Mouse (Mus musculus) megakaryocyte-erythroid progenitor cell, adult 5-6 weeks (primary cell): Measurements from ENCODE around the gene Dlat. TPM values are rescaled to one million over a fixed set of nuclear protein-coding genes. Genes with fewer than 3 reads are reported as not detected.

Experiments
- ATAC-seq: replicated peaks from 2 replicates; pipeline ENCODE4 v1.8.0; 2016; ENCODE audit warnings: mild to moderate bottlenecking, inconsistent platforms; ENCODE audit not compliant: severe bottlenecking, poor library complexity, low FRiP score, low TSS enrichment
- total RNA-seq, 2 experiments: library from RNA; stranded (forward) in 1 of 2; stranded (reverse) in 1 of 2; fragments of 200-1000, 215-1000 nt in 1 of 2; fragments of >200 nt in 1 of 2; fragmentation: Nextera tagmentation in 1 of 2; gene quantifications; 2 replicates each; pipeline ENCODE4 v1.2.3; 2014 to 2017

Dlat gene
- total RNA-seq, 2 experiments from 2014 or later = 41.0 to 52.4 TPM

DNA sequence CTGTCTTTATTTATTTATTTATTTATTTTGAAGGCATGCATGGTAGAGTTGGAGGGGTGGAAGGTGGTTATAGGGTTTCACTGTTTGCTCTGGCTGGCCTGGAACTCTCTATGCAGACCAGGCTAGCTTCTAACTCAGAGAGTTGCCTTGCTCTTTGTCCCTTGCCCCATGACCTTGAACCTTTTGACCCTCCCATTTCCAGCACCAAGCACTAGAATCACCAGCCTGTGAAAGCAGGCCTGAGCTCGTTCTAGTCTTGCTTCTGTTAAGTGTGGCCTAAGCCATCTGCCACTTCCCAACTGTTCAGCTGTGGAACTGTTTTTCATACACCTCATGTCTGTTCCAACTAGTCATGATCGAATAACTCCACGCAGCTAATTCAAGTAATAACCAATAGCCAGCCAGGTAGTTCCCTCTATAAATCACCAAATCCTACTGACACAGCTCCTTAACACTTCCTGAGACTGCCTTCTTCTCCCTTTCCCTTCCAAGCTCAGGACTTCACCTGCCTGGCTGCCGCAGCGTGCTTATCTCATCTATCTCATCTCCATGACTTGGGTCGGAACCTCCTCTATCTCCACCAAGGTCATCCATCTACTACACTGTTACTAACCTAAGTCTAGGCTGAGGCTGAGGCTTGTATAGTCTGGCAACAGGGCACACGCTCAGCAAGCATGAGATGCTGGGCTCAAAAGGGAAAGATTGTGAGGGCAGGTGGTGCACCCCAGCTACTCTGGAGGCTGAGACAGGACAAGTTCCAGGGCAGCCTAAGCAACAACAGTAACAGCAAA lies 57.3 kb downstream of the Dlat start:
- no peak for ATAC-seq

DNA sequence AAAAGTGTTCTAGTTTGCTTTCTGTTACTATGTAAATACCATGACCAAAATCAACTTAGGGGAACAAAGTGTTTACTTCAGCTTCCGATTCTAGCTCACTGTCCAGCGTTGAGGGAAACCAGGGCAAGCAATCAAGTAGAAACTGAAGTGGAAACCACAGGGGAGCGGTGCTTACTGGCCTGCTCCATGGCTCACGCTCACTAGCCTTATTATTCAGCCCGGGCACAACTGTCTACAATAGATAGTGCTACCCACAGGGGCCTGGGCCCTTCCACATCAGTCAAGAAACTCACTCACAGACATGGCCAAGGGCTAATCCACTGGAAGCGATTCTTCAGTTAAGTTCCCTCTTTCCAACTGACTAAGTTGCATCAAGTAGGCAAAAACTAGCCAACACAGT lies 58.0 kb downstream of the Dlat start:
- peak; percentile 72 for ATAC-seq

DNA sequence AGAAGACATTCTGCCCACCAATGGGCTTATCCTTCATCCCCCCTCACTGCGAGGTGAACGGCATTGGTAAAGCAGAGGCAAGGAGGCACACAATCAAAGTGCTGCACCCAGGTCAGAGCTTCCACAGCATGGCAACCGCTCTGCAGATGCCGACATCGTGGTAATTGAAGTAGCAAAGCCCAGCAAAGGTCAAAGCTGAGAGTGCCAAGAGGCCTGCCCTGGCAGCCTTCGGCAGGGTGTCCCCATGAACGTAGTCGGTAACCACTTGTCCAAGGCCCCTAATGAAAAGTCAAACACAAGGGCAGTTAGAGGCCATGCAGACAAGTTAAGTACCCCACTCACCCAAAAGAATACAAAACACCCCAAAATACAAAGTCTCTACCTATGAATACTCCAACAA lies 62.6 kb downstream of the Dlat start:
- no peak for ATAC-seq

DNA sequence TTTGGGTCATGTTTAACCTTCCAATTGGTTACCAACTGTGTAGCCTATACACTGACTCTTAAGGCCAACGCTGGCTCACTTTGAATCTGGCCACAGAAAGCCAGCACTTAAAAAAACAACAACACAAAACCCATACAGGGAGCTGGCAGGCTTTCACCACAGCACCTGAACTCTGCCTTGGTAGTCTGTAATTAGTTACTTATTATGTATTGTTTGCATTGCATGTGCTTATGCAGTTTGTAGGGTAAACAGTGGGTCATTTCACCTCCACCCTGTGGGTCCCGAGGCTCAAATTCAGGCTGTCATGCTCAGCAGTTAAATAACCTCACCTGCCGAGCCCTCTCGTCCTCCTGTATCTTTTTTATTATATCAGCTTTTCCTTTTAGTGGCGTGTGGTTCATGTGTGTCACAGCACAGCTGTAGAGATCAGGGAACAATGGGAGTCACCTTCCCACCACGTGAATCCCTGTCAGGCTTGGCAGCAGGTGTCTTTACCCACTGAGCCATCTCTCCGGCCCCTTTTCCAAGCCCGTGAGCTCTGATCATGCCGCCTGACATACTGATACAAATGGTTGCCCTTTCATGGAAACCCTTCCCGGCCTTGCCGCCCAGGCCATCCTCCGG lies 64.7 kb downstream of the Dlat start:
- ATAC-seq = no peak

DNA sequence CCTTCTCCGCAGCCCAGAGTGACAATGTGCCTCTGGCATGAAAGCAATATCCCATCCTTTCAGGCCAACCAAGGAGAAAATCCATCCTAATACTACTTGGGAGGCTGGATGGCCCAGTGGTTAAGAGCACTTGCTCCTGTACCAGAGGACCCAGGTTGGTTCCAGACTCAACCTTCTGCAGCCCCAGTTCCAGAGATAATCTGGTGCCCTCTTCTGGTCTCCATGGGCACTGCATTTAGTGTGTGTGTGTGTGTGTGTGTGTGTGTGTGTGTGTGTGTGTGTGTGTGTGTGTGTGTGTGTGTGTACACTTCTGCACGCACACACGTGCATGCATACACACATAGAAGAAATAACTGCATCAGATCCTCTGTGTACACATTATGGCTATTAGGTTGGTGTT lies 66.0 kb downstream of the Dlat start:
- peak; percentile 73 for ATAC-seq

DNA sequence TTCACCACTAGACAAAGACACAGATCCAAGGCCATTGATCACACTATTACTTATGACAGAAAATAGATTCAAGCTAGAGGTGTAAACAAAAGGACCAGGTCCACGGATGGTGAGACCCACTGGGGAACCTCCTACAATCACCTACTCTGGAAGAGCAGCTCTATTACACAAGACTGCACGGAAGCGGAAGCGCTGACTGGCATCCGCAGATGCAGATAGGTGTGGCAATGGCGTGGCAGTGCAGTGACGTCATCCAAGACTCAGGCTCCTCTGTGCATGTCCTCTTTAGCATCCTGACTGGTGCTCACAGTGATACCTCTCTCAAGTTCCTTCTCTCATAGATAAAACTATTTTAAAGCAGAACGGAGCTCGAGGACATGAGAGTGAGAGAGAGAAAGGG lies 66.6 kb downstream of the Dlat start:
- no peak for ATAC-seq

DNA sequence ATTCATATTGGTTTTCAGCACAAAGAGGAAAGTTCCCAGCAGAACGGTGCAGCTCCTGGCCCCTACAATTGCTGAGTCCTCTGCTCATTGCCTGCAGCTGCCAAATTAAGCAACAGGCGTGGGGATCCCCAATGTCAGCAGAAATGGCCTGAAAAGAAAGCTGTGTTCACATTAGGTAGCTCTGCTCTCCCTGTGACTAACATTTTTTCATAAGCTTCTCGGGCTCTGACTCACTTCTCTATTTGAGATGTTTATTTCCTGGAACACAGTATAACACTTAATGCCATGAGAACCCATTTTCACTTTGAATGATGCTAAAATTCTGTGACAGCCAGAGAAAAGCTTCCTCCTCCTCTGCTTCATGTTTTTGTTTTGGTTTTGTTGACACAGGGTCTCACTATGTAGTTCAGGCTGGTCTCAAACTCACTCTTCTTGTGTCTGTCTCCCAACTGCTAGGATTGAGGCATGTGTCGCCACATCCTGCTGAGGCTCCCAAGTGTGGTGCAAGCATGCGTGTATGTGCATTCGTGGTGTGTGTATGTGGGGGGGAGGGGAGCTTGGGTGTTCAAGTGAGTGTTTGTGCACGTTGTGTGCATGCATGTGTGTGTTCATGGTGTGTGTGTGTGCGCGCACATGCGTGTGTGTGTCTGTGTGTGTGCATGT lies 68.6 kb downstream of the Dlat start:
- no peak for ATAC-seq

DNA sequence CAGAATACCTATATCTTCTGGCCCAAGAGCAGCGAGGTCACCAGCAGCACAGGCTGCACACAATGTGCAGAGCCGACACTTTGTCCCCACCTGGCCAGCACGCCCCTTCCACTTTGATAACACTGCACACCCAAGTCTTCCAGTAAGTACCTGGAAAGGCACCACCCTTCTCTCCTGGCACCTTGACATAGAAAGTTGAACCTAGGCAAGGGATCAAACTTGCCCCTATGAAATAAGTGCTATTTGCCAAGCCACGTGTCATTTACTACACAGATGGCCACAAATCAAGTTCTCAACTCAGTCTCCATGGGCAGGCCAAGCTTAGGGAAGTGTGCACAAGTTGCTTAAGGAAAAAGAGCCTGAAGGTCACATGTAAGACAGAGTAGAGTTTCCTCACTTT lies 72.6 kb downstream of the Dlat start:
- no peak for ATAC-seq

DNA sequence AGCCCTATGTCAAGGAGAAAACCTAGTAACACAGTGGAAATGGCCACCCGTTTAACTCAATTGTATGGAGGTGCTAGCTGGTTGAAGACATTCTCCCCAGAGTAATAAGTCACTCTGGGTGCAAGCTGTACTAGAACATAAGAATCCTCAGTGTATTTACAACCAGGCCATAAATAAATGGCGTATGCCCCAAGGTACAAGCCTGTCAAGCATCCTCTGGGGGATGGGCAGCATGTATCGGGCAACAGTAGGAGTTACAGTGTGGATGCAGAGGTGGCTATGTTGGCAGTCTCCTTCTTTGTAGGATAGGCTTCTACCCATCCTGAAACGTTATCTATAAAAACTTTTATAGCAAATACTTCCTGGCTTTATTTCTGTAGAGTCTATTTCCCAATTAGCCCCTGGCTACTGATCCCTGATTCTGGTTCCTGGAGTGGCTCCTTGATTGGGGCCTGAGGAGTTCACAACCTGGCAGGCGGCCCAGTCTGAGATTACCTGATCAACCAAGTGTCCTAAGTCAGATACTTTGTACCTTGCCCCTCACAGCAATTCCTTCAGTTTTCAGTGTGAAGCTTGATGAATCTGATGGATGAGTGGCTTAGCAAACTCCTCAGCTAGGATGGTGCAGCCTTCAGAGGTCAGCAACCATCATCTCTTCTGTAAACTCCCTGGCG lies 74.3 kb downstream of the Dlat start:
- ATAC-seq = no peak

Other genes starting within 250 kb of the Dlat start
- not detected in 2 replicates for gene Plet1, start 165.3 kb downstream of the Dlat start, total RNA-seq (2014; fragmentation: Nextera tagmentation)
- not detected in 2 replicates for gene Plet1, start 165.3 kb downstream of the Dlat start, total RNA-seq (2017)
- gene Pts, start 131.1 kb downstream of the Dlat start, total RNA-seq (2014; fragmentation: Nextera tagmentation) = 76.0 and 81.6 TPM in 2 replicates
- gene Pts, start 131.1 kb downstream of the Dlat start, total RNA-seq (2017) = 45.2 and 74.2 TPM in 2 replicates
- gene Il18, start 105.0 kb downstream of the Dlat start, total RNA-seq (2014; fragmentation: Nextera tagmentation) = 1.8 TPM in 1 of 2 replicates, not detected in the other
- 1.5 TPM in 1 of 2 replicates, not detected in the other for gene Il18, start 105.0 kb downstream of the Dlat start, total RNA-seq (2017)
- 0.20 TPM in 1 of 2 replicates, not detected in the other for gene Bco2, start 104.6 kb downstream of the Dlat start, total RNA-seq (2014; fragmentation: Nextera tagmentation)
- gene Bco2, start 104.6 kb downstream of the Dlat start, total RNA-seq (2017) = 0.50 and 0.89 TPM in 2 replicates
- gene Tex12, start 98.5 kb downstream of the Dlat start, total RNA-seq (2014; fragmentation: Nextera tagmentation) = not detected in 2 replicates
- not detected in 2 replicates for gene Tex12, start 98.5 kb downstream of the Dlat start, total RNA-seq (2017)
- gene Sdhd, start 56.0 kb downstream of the Dlat start, total RNA-seq (2014; fragmentation: Nextera tagmentation) = 254 and 275 TPM in 2 replicates
- 241 and 307 TPM in 2 replicates for gene Sdhd, start 56.0 kb downstream of the Dlat start, total RNA-seq (2017)
- 176 and 190 TPM in 2 replicates for gene Timm8b, start 55.9 kb downstream of the Dlat start, total RNA-seq (2014; fragmentation: Nextera tagmentation)
- gene Timm8b, start 55.9 kb downstream of the Dlat start, total RNA-seq (2017) = 253 and 291 TPM in 2 replicates
- gene Pih1d2, start 42.5 kb downstream of the Dlat start, total RNA-seq (2014; fragmentation: Nextera tagmentation) = 3.5 and 3.8 TPM in 2 replicates
- 10.4 TPM in 1 of 2 replicates, not detected in the other for gene Pih1d2, start 42.5 kb downstream of the Dlat start, total RNA-seq (2017)
- gene Nkapd1, start 42.3 kb downstream of the Dlat start, total RNA-seq (2014; fragmentation: Nextera tagmentation) = 21.6 and 27.6 TPM in 2 replicates
- 46.2 and 51.8 TPM in 2 replicates for gene Nkapd1, start 42.3 kb downstream of the Dlat start, total RNA-seq (2017)
- gene Dixdc1, start 79.7 kb upstream of the Dlat start, total RNA-seq (2014; fragmentation: Nextera tagmentation) = not detected in 2 replicates
- not detected in 2 replicates for gene Dixdc1, start 79.7 kb upstream of the Dlat start, total RNA-seq (2017)
- not detected in 2 replicates for gene 2310030G06Rik, start 86.8 kb upstream of the Dlat start, total RNA-seq (2014; fragmentation: Nextera tagmentation)
- gene 2310030G06Rik, start 86.8 kb upstream of the Dlat start, total RNA-seq (2017) = not detected in 2 replicates
- not detected in 2 replicates for gene Cryab, start 91.5 kb upstream of the Dlat start, total RNA-seq (2014; fragmentation: Nextera tagmentation)
- not detected in 2 replicates for gene Cryab, start 91.5 kb upstream of the Dlat start, total RNA-seq (2017)
- not detected in 2 replicates for gene Hspb2, start 92.6 kb upstream of the Dlat start, total RNA-seq (2014; fragmentation: Nextera tagmentation)
- gene Hspb2, start 92.6 kb upstream of the Dlat start, total RNA-seq (2017) = not detected in 2 replicates
- 12.7 and 21.0 TPM in 2 replicates for gene Fdxacb1, start 108.5 kb upstream of the Dlat start, total RNA-seq (2014; fragmentation: Nextera tagmentation)
- gene Fdxacb1, start 108.5 kb upstream of the Dlat start, total RNA-seq (2017) = 10.5 and 10.8 TPM in 2 replicates
- gene Alg9, start 115.2 kb upstream of the Dlat start, total RNA-seq (2014; fragmentation: Nextera tagmentation) = 25.0 and 36.0 TPM in 2 replicates
- 19.5 and 24.5 TPM in 2 replicates for gene Alg9, start 115.2 kb upstream of the Dlat start, total RNA-seq (2017)
- gene 1110032A03Rik, start 115.7 kb upstream of the Dlat start, total RNA-seq (2014; fragmentation: Nextera tagmentation) = 11.8 and 30.5 TPM in 2 replicates
- 19.4 and 26.2 TPM in 2 replicates for gene 1110032A03Rik, start 115.7 kb upstream of the Dlat start, total RNA-seq (2017)
- 89.1 and 93.7 TPM in 2 replicates for gene Ppp2r1b, start 185.5 kb upstream of the Dlat start, total RNA-seq (2014; fragmentation: Nextera tagmentation)
- gene Ppp2r1b, start 185.5 kb upstream of the Dlat start, total RNA-seq (2017) = 88.2 and 109 TPM in 2 replicates